Mouse (Mus musculus) bone marrow, adult 2 months (tissue): ENCODE measurements around the gene Zbtb8a. TPM values are rescaled to one million over a fixed set of nuclear protein-coding genes. Genes with fewer than 3 reads are reported as not detected.

Experiments
- H3K27ac ChIP-seq: fragments of 200-500 bp; 2 replicates; pipeline ENCODE4 v1.5.1; 2012; ENCODE audit warnings: low read depth, mild to moderate bottlenecking, control low read depth, inconsistent platforms, low read length; ENCODE audit not compliant: control insufficient read depth, poor library complexity, insufficient read depth
- H3K4me1 ChIP-seq: fragments of 200-500 bp; 2 replicates; pipeline ENCODE4 v1.6.1; 2011; ENCODE audit warnings: low read length; ENCODE audit not compliant: control insufficient read depth, insufficient read depth
- H3K4me3 ChIP-seq: fragments of 200-500 bp; replicated peaks from 2 replicates; pipeline ENCODE3; 2011; ENCODE audit warnings: mild to moderate bottlenecking, low read depth, low read length, control low read depth; ENCODE audit not compliant: control insufficient read depth
- CTCF ChIP-seq: fragments of 200-500 bp; IDR thresholded peaks from 2 replicates; pipeline ENCODE4 v1.5.1; 2011; ENCODE audit warnings: low read length, control low read depth; ENCODE audit not compliant: control insufficient read depth, insufficient read depth
- POLR2A ChIP-seq: fragments of 200-500 bp; IDR thresholded peaks from 2 replicates; pipeline ENCODE4 v1.6.1; 2011; ENCODE audit warnings: low read depth, mild to moderate bottlenecking, control low read depth, low read length, borderline replicate concordance; ENCODE audit not compliant: control insufficient read depth
- WGBS: fragments of 180-500 bp; shearing (Covaris S2); methylation state at CpG from one replicate; pipeline ENCODE4 v1.1.7; 2018; 5-methylcytosine and 5-hydroxymethylcytosine counted together
- polyA plus RNA-seq: library from polyadenylated mRNA; stranded (reverse); fragments of >200 nt; gene quantifications from 2 replicates; pipeline ENCODE4 v1.2.4, GENCODE M21; 2011; ENCODE audit warnings: low replicate concordance; ENCODE audit not compliant: missing spikeins, insufficient read depth, insufficient read length

Gene Zbtb8a
- polyA plus RNA-seq, 1 experiment = 4.9 TPM

DNA sequence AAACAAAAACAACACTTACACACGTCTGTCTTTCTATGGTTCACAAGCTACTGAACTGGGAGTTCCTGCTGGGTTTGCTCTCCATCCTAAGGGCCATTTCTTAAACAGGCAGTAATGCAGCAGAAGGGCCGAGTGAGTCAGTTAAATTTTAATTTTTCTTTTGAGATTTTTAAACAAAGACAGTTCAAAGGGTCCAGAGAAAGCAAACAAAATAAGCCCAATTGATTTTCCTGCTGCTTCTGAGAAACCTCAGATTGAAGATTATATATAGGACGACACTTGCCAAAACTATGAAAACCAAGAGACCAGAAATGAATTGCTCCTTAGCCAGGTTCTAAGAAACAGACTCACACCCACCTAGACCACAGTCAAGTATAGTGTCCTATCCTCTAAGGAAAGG, 64.0 kb downstream of the Zbtb8a start:
- 83% methylated on average over 3 of the region's 3 CpGs for WGBS
- H3K4me1 ChIP-seq = no peaks in the 10 kb centered on the region
- no peak overlapping the region for H3K27ac ChIP-seq
- no peak for TF ChIP-seq CTCF
- no peak overlapping the region for H3K4me3 ChIP-seq

DNA sequence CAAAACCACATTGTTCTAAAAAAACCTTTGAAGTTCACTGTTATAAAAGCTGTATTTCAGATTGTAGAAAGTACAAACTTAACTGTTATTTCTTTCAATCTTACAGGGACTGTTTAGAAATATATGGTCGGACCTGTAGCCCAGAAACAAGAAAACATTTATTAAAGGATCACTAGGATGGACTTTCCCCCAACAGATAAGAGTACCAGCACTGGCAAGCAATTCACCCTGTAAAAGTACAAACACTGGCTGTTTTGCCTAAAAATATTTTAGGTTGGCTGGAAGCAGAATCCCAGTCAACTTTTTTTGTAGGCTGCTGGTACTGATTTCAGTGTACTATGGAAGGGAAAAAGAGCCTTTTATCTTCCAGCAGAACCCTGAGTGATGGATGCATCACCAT, 70.0 kb downstream of the Zbtb8a start:
- Histone ChIP-seq H3K4me1 (no peaks in the 10 kb centered on the region), H3K27ac (no peak overlapping the region), H3K4me3 (no peak overlapping the region)
- 85% methylated on average over 1 of the region's 1 CpGs for WGBS
- TF ChIP-seq CTCF (no peak), POLR2A (no peak)

DNA sequence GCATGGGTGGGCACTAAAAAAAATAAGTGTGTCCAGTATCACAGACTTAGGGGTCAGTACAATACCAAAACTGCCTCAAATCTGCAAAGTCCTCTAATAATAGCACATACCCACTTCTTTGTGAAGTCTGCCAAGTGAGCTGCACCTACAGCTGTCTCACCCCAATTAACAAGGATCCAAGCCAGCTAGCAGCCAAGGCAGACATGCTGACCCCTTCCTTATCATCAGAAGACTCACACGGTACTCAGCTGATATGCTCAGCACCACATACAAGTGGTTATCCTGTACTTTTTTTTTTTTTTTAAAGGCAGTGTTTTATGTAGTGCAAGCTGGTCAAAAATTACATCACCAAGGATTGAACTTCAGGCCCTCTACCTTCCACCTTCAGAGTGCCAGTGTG, 73.6 kb downstream of the Zbtb8a start:
- TF ChIP-seq CTCF (no peak), POLR2A (no peak)
- 43% methylated on average over 1 of the region's 1 CpGs for WGBS
- Histone ChIP-seq H3K4me1 (no peaks in the 10 kb centered on the region), H3K4me3 (no peak overlapping the region), H3K27ac (no peak overlapping the region)

DNA sequence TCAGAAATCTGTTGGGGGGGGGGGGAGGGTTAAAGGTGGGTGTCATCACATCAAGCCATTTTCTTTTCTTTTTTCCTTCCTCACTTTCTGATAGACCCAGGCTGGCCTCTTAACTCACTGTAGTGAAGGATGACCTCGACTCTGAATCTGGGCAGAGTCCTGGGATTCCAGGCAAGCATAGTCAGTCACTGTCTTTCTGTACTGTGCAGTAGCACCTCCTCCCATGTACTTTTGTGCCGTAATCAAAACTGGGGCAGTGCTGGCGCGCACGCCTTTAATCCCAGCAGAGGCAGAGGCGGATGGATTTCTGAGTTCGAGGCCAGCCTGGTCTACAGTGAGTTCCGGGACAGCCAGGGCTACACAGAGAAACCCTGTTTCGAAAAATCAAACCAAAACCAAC, 74.1 kb downstream of the Zbtb8a start:
- 83% methylated on average over 9 of the region's 9 CpGs for WGBS
- Histone ChIP-seq H3K4me3 (no peak overlapping the region), H3K27ac (no peak overlapping the region), H3K4me1 (no peaks in the 10 kb centered on the region)
- TF ChIP-seq CTCF (no peak), POLR2A (no peak)

Other genes with a start within 250 kb of the Zbtb8a start
- gene Fndc5, start 241.1 kb downstream of the Zbtb8a start, polyA plus RNA-seq = 2.7 TPM in 1 of 2 replicates, not detected in the other
- gene S100pbp, start 188.4 kb downstream of the Zbtb8a start, polyA plus RNA-seq = 8.5 and 9.4 TPM in 2 replicates
- 25.1 and 28.2 TPM in 2 replicates for gene Yars, start 188.4 kb downstream of the Zbtb8a start, polyA plus RNA-seq
- gene C77080, start 116.7 kb downstream of the Zbtb8a start, polyA plus RNA-seq = 0.86 and 1.9 TPM in 2 replicates
- gene Sync, start 90.5 kb downstream of the Zbtb8a start, polyA plus RNA-seq = not detected in 2 replicates
- gene Rbbp4, start 42.7 kb downstream of the Zbtb8a start, polyA plus RNA-seq = 178 and 215 TPM in 2 replicates
- 22.7 and 62.2 TPM in 2 replicates for gene Zbtb8os, start 42.4 kb downstream of the Zbtb8a start, polyA plus RNA-seq
- gene Zbtb8b, start 62.7 kb upstream of the Zbtb8a start, polyA plus RNA-seq = not detected in 2 replicates
- 96.2 and 127 TPM in 2 replicates for gene Bsdc1, start 83.5 kb upstream of the Zbtb8a start, polyA plus RNA-seq
- not detected in 2 replicates for gene Tssk3, start 112.9 kb upstream of the Zbtb8a start, polyA plus RNA-seq
- gene Fam229a, start 113.1 kb upstream of the Zbtb8a start, polyA plus RNA-seq = 2.8 TPM in 1 of 2 replicates, not detected in the other
- gene Marcksl1, start 135.5 kb upstream of the Zbtb8a start, polyA plus RNA-seq = 14.6 and 53.8 TPM in 2 replicates
- 78.4 and 100 TPM in 2 replicates for gene Hdac1, start 164.6 kb upstream of the Zbtb8a start, polyA plus RNA-seq
- gene Lck, start 195.5 kb upstream of the Zbtb8a start, polyA plus RNA-seq = 10.2 and 17.8 TPM in 2 replicates
- 9.0 TPM in 2 replicates for gene Fam167b, start 200.4 kb upstream of the Zbtb8a start, polyA plus RNA-seq
- gene Eif3i, start 222.5 kb upstream of the Zbtb8a start, polyA plus RNA-seq = 105 and 123 TPM in 2 replicates
- 71.2 and 118 TPM in 2 replicates for gene Tmem234, start 222.6 kb upstream of the Zbtb8a start, polyA plus RNA-seq
- gene Dcdc2b, start 236.1 kb upstream of the Zbtb8a start, polyA plus RNA-seq = 3.5 and 12.6 TPM in 2 replicates
- gene Iqcc, start 241.0 kb upstream of the Zbtb8a start, polyA plus RNA-seq = 11.1 and 11.6 TPM in 2 replicates
- 42.2 and 75.8 TPM in 2 replicates for gene Ccdc28b, start 245.8 kb upstream of the Zbtb8a start, polyA plus RNA-seq